Mouse (Mus musculus) bone marrow macrophage, adult 2 months (primary cell): ENCODE measurements at regions not wholly inside any gene's neighbourhood (a gene's known extent, or its start where the extent isn't known, plus 50 kb on each side); places are given as distances from the start of the nearest gene placed in this dataset.

Experiments used
- CTCF ChIP-seq: IDR thresholded peaks from 2 replicates; pipeline ENCODE4 v1.5.1; 2012; ENCODE audit warnings: low read depth, mild to moderate bottlenecking, low read length, moderate library complexity
- POLR2A ChIP-seq: IDR thresholded peaks from 2 replicates; pipeline ENCODE4 v1.6.1; 2012; ENCODE audit warnings: mild to moderate bottlenecking, low read depth, low read length, borderline replicate concordance

DNA sequence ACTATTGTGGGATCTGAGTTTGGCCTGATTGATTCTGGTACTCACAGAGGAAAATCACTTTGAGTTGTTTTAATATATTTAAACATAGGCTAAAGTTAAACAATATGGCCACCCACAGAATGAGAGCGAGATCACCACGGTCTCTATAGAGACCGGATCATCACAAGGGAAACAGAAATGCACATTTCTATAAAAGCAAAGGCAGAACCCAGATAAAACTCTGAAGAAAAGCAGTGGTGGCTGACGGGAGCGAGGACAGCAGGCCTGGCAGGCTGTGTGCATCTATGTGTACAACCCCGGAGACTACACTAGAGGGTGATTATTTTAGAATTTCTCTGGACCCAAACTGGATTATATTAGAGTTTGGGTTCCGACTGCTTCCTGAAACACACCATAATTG is 168.8 kb downstream of the Thbs2 start:
- no peak for TF ChIP-seq POLR2A
- TF ChIP-seq CTCF: no peak
